ENCODE assay signal across 29 mouse cellular contexts in the genomic region with DNA sequence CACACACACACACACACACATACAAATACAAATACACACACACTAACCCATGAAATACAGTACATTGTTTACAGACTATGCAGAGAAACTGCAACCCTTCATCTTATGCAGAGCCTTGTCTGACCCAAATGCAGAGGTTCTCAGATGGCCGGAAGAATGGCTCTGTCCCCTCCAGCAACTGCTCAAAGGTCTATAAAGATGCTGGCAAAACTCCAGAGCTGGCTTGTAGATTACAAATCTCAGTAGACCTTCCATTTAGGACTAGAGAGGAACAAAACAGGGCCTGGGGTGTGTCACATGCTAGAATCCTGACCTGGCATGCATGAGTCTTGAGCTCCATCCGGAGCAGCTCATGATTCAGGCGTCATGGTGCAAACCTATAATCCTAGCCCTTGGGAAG.
A peak's percentile ranks its signal among the peaks of the same experiment; 100 is the strongest.
DNase-seq lines count a peak whose midpoint lies in the region; ATAC-seq and TF ChIP-seq lines count a peak whose summit lies in the region.
"Had no signal": no experiment of that assay in that cellular context is flagged by ENCODE, and none has a peak within 500 bp of the region (broad histone marks: within the 10 kb centered on the region; RNA-seq: fewer than 3 reads in every experiment).

No protein-coding gene starts in this region.

- no peak overlapping the region for H3K4me2 ChIP-seq in heart, embryonic 15.5 days
- H3K4me2 ChIP-seq: embryonic facial prominence, embryonic 12.5 days; forebrain, embryonic 12.5 days; heart, embryonic 11.5 days; intestine, embryonic 15.5 days; limb, embryonic 12.5 days; liver, embryonic 11.5 days; midbrain, embryonic 11.5 days; neural tube, embryonic 12.5 days had no signal

- no peak for TF ChIP-seq CTCF in thymus, adult 2 months (IDR thresholded peaks at IDR 0.05; ENCODE audit: borderline replicate concordance, control insufficient read depth, extremely low read depth, insufficient read depth, low read length, poor library complexity)

- no peak for ATAC-seq in heart, embryonic 15.5 days (replicated peaks; ENCODE audit: insufficient number of reproducible peaks, insufficient read depth, low FRiP score, low read depth)
- ATAC-seq: CD4-positive, CD25-positive, alpha-beta regulatory T cell, adult 4 months; hindbrain, postnatal 0 days; intestine, embryonic 15.5 days had no signal

- peak overlapping the region; percentile 14; the same call in 1 of the 2 replicates for H3K27ac ChIP-seq in heart, embryonic 15.5 days
- peak overlapping the region; percentile 39; the same call in 1 of the 2 replicates for H3K27ac ChIP-seq in thymus, adult 2 months (ENCODE audit: control insufficient read depth, insufficient read depth, low read length)
- H3K27ac ChIP-seq: embryonic facial prominence, embryonic 12.5 days; forebrain, embryonic 12.5 days; hindbrain, postnatal 0 days; intestine, embryonic 15.5 days; limb, embryonic 12.5 days; neural tube, embryonic 12.5 days had no signal

- no peak for DNase-seq in heart, postnatal 36 days
- DNase-seq in kidney, postnatal 14 days: peak; percentile 29
- no peak for DNase-seq in kidney, adult 11 months
- DNase-seq in thymus, adult 2 months: no peak
- DNase-seq in thymus, postnatal 14 days: no peak
- DNase-seq in left cerebral cortex, adult 8-10 months (ENCODE audit: low spot score in 2 of 2): no peak
- DNase-seq: adrenal gland, adult 2 months; cerebellum, adult 8-10 months; cerebellum, postnatal 36 days; gastrocnemius, postnatal 14 days; heart, postnatal 14 days; layer of hippocampus, adult 9-11 months; lung, postnatal 10 days; right cerebral cortex, adult 18-20 months; spleen, adult 18-20 months; thymus, postnatal 36 days had no signal

- no peak overlapping the region for H3K9ac ChIP-seq in heart, embryonic 15.5 days
- H3K9ac ChIP-seq: embryonic facial prominence, embryonic 12.5 days; forebrain, embryonic 12.5 days; intestine, embryonic 15.5 days; limb, embryonic 12.5 days; neural tube, embryonic 12.5 days had no signal

- TF ChIP-seq POLR2A in thymus, adult 2 months (IDR thresholded peaks at IDR 0.05; ENCODE audit: control insufficient read depth, extremely low read depth, insufficient read depth, low read length, poor library complexity): no peak

- H3K36me3 ChIP-seq in heart, embryonic 15.5 days: no peaks in the 10 kb centered on the region
- no peaks in the 10 kb centered on the region for H3K36me3 ChIP-seq in thymus, adult 2 months (ENCODE audit: control insufficient read depth, insufficient read depth, low read length)
- H3K36me3 ChIP-seq: embryonic facial prominence, embryonic 12.5 days; forebrain, embryonic 12.5 days; intestine, embryonic 15.5 days; limb, embryonic 12.5 days; neural tube, embryonic 12.5 days had no signal

- 56% methylated on average over 3 of the region's 3 CpGs for WGBS in heart, embryonic 15.5 days
- WGBS in thymus, adult 2 months: 58% methylated on average over 3 of the region's 3 CpGs

- no peak overlapping the region for H3K4me3 ChIP-seq in heart, embryonic 15.5 days
- no peak overlapping the region for H3K4me3 ChIP-seq in thymus, adult 2 months (ENCODE audit: control insufficient read depth, insufficient read depth, low read length)
- H3K4me3 ChIP-seq: embryonic facial prominence, embryonic 12.5 days; erythroblast, embryonic 14.5 days; forebrain, embryonic 12.5 days; intestine, embryonic 15.5 days; limb, embryonic 12.5 days; myocyte; neural tube, embryonic 12.5 days had no signal

- H3K27me3 ChIP-seq in heart, embryonic 15.5 days: no peaks in the 10 kb centered on the region
- H3K27me3 ChIP-seq in thymus, adult 2 months (ENCODE audit: control insufficient read depth, insufficient read depth, low read length): no peaks in the 10 kb centered on the region
- H3K27me3 ChIP-seq: embryonic facial prominence, embryonic 12.5 days; forebrain, embryonic 12.5 days; intestine, embryonic 15.5 days; neural tube, embryonic 12.5 days had no signal

- H3K4me1 ChIP-seq in heart, embryonic 15.5 days (replicated peaks): peaks cover 3% of the 10 kb centered on the region; the same call in 1 of the 2 replicates
- peaks cover 46% of the 10 kb centered on the region for H3K4me1 ChIP-seq in thymus, adult 2 months (replicated peaks; ENCODE audit: control insufficient read depth, insufficient read depth, low read length)
- H3K4me1 ChIP-seq: embryonic facial prominence, embryonic 12.5 days; forebrain, embryonic 12.5 days; intestine, embryonic 15.5 days; neural tube, embryonic 12.5 days had no signal

- H3K9me3 ChIP-seq in heart, embryonic 15.5 days (replicated peaks): no peaks in the 10 kb centered on the region
- H3K9me3 ChIP-seq: embryonic facial prominence, embryonic 12.5 days; forebrain, embryonic 12.5 days; intestine, embryonic 15.5 days; limb, embryonic 12.5 days; neural tube, embryonic 12.5 days had no signal

- intact Hi-C loops in heart, postnatal 36 days (cut with DNase I): no loop called here
